Mouse (Mus musculus) CH12.LX (cell line): ENCODE measurements around the gene Crtc1.
A peak's percentile ranks its signal among the peaks of the same experiment; 100 is the strongest.

Source experiments
- CHD1 ChIP-seq: IDR thresholded peaks from 2 replicates; pipeline ENCODE4 v1.6.1; 2012; ENCODE audit warnings: low read depth, low read length, improper control_type of control experiment, inconsistent platforms
- CTCF ChIP-seq, 2 experiments: IDR thresholded peaks in 1 of 2; conservative IDR thresholded peaks in 1 of 2; 2 replicates each; pipeline ENCODE4 v1.5.1; 2011 to 2012; ENCODE audit warnings: low read depth in 2 of 2, low read length in 2 of 2, improper control_type of control experiment in 1 of 2, inconsistent platforms in 1 of 2, mild to moderate bottlenecking in 1 of 2, moderate library complexity in 1 of 2
- EP300 ChIP-seq: IDR thresholded peaks from 2 replicates; pipeline ENCODE4 v1.6.1; 2011; ENCODE audit warnings: low read length, improper control_type of control experiment
- ETS1 ChIP-seq: conservative IDR thresholded peaks from 2 replicates; pipeline ENCODE4 v1.6.1; 2012; ENCODE audit warnings: low read depth, mild to moderate bottlenecking, inconsistent platforms, low read length, improper control_type of control experiment, moderate library complexity
- KAT2A ChIP-seq: IDR thresholded peaks from 2 replicates; pipeline ENCODE4 v1.6.1; 2012; ENCODE audit warnings: low read length, improper control_type of control experiment, inconsistent platforms; ENCODE audit not compliant: insufficient replicate concordance
- MAX ChIP-seq: IDR thresholded peaks from 2 replicates; pipeline ENCODE4 v1.6.1; 2011; ENCODE audit warnings: low read length, improper control_type of control experiment
- MAZ ChIP-seq: IDR thresholded peaks from 2 replicates; pipeline ENCODE4 v1.6.1; 2012; ENCODE audit warnings: low read depth, mild to moderate bottlenecking, inconsistent platforms, low read length, improper control_type of control experiment, moderate library complexity
- PAX5 ChIP-seq: IDR thresholded peaks from 2 replicates; pipeline ENCODE4 v1.6.1; 2012; ENCODE audit warnings: low read length, inconsistent platforms, mixed read lengths
- POLR2A ChIP-seq: IDR thresholded peaks from 2 replicates; pipeline ENCODE4 v1.6.1; 2011; ENCODE audit warnings: low read depth, mild to moderate bottlenecking, improper control_type of control experiment, low read length
- TCF12 ChIP-seq: IDR thresholded peaks from 2 replicates; pipeline ENCODE4 v1.6.1; 2014; ENCODE audit warnings: low read depth, mild to moderate bottlenecking, inconsistent platforms, low read length, improper control_type of control experiment
- USF1 ChIP-seq: IDR thresholded peaks from 2 replicates; pipeline ENCODE4 v1.6.1; 2014; ENCODE audit warnings: low read depth, mild to moderate bottlenecking, inconsistent platforms, low read length, improper control_type of control experiment
- ZKSCAN1 ChIP-seq: IDR thresholded peaks from 2 replicates; pipeline ENCODE4 v1.6.1; 2012; ENCODE audit warnings: low read depth, inconsistent platforms, low read length, improper control_type of control experiment, borderline replicate concordance

GRCm38 (mm10) chr8:70347443-70347842, 91.9 kb downstream of the Crtc1 start:
- TF ChIP-seq POLR2A: no peak
- no peak for TF ChIP-seq CHD1
- TF ChIP-seq EP300: no peak
- TF ChIP-seq MAZ: no peak
- 0 out of 2 replicates have a peak, but pooled peaks have one; percentile 13 for TF ChIP-seq ETS1
- no peak for TF ChIP-seq CTCF (conservative IDR thresholded peaks at IDR 0.05 in 1 of 2, IDR thresholded peaks at IDR 0.05 in 1 of 2; ENCODE audit: low read depth in 2 of 2, low read length in 2 of 2)
- no peak for TF ChIP-seq PAX5
- TF ChIP-seq USF1: no peak
- no peak for TF ChIP-seq MAX
- no peak for TF ChIP-seq KAT2A
- no peak for TF ChIP-seq ZKSCAN1
- TF ChIP-seq TCF12: peak; percentile 29; the same call in 1 of the 2 replicates
